29 mouse cellular contexts compared by ENCODE assay signal in genomic region chr17:28991286-28991685, GRCm38 (mm10). TPM values are rescaled to one million over a fixed set of nuclear protein-coding genes. Genes with fewer than 3 reads are reported as not detected.
A peak's percentile ranks its signal among the peaks of the same experiment; 100 is the strongest.
DNase-seq lines count a peak whose midpoint lies in the region; ATAC-seq and TF ChIP-seq lines count a peak whose summit lies in the region.
"Had no signal": no experiment of that assay in that cellular context is flagged by ENCODE, and none has a peak within 500 bp of the region (broad histone marks: within the 10 kb centered on the region; RNA-seq: fewer than 3 reads in every experiment).

No protein-coding gene starts in this region.

- H3K4me2 ChIP-seq in heart, embryonic 12.5 days = no peak overlapping the region
- H3K4me2 ChIP-seq in lung, embryonic 14.5 days = no peak overlapping the region
- H3K4me2 ChIP-seq: hindbrain, embryonic 14.5 days; midbrain, embryonic 15.5 days; neural tube, embryonic 12.5 days had no signal

- TF ChIP-seq RAD21 in MEL (IDR thresholded peaks at IDR 0.05; ENCODE audit: low read depth, low read length) = no peak

- peak overlapping the region; percentile 25; the same call in 1 of the 2 replicates for H3K27ac ChIP-seq in heart, embryonic 12.5 days (ENCODE audit: poor library complexity, severe bottlenecking)
- H3K27ac ChIP-seq in lung, embryonic 14.5 days (ENCODE audit: low read depth) = peak overlapping the region; percentile 58; the same call in 1 of the 2 replicates
- no peak overlapping the region for H3K27ac ChIP-seq in MEL (ENCODE audit: control insufficient read depth, low read depth, low read length)
- H3K27ac ChIP-seq: heart, embryonic 10.5 days; hindbrain, embryonic 14.5 days; kidney, postnatal 0 days; left cerebral cortex, adult 2 months; midbrain, embryonic 15.5 days; neural tube, embryonic 12.5 days had no signal

- no peak for TF ChIP-seq POLR2A in MEL (IDR thresholded peaks at IDR 0.05; ENCODE audit: control insufficient read depth in 1 of 2, insufficient read depth in 1 of 2, low read depth in 1 of 2, low read length in 2 of 2, poor library complexity in 1 of 2)

- H3K27me3 ChIP-seq in heart, embryonic 12.5 days (replicated peaks) = no peaks in the 10 kb centered on the region
- no peaks in the 10 kb centered on the region for H3K27me3 ChIP-seq in lung, embryonic 14.5 days (ENCODE audit: insufficient read depth, low read length)
- H3K27me3 ChIP-seq in MEL (ENCODE audit: control insufficient read depth in 1 of 2, insufficient read depth in 2 of 2, low read length in 2 of 2) = no peaks in the 10 kb centered on the region
- H3K27me3 ChIP-seq: CH12.LX; midbrain, embryonic 15.5 days; neural tube, embryonic 12.5 days had no signal

- H3K9me3 ChIP-seq in heart, embryonic 12.5 days (replicated peaks) = no peaks in the 10 kb centered on the region
- H3K9me3 ChIP-seq in lung, embryonic 14.5 days (ENCODE audit: low read depth, low read length) = no peaks in the 10 kb centered on the region
- no peaks in the 10 kb centered on the region for H3K9me3 ChIP-seq in MEL (replicated peaks; ENCODE audit: insufficient read depth, low read length)
- H3K9me3 ChIP-seq: G1E; heart, embryonic 10.5 days; midbrain, embryonic 15.5 days; neural tube, embryonic 12.5 days had no signal

- no peak for TF ChIP-seq CTCF in lung, embryonic 14.5 days (IDR thresholded peaks at IDR 0.05; ENCODE audit: low read depth)
- TF ChIP-seq CTCF in MEL (IDR thresholded peaks at IDR 0.05 in 2 of 3, conservative IDR thresholded peaks at IDR 0.05 in 1 of 3; ENCODE audit: control insufficient read depth in 1 of 3, insufficient read depth in 1 of 3, low read depth in 2 of 3, low read length in 3 of 3, poor library complexity in 1 of 3, severe bottlenecking in 1 of 3) = no peak

- WGBS in heart, embryonic 12.5 days = 74% methylated on average over 9 of the region's 9 CpGs
- 51% methylated on average over 9 of the region's 9 CpGs for WGBS in lung, embryonic 14.5 days

- H3K36me3 ChIP-seq in heart, embryonic 12.5 days = peaks cover 74% of the 10 kb centered on the region
- peaks cover 69% of the 10 kb centered on the region for H3K36me3 ChIP-seq in lung, embryonic 14.5 days (ENCODE audit: insufficient read depth)
- H3K36me3 ChIP-seq in MEL (ENCODE audit: control insufficient read depth in 1 of 2, insufficient read depth in 2 of 2, low read length in 2 of 2) = peaks cover 0 to 5% of the 10 kb centered on the region in 2 experiments; a peak in 2 of 4 replicates

- peaks cover 18% of the 10 kb centered on the region for H3K4me1 ChIP-seq in heart, embryonic 12.5 days (replicated peaks)
- peaks cover 3% of the 10 kb centered on the region; the same call in 1 of the 2 replicates for H3K4me1 ChIP-seq in lung, embryonic 14.5 days (ENCODE audit: insufficient read depth)
- no peaks in the 10 kb centered on the region for H3K4me1 ChIP-seq in MEL (ENCODE audit: control insufficient read depth in 1 of 2, insufficient read depth in 2 of 2, low read length in 2 of 2)
- H3K4me1 ChIP-seq: heart, embryonic 10.5 days; midbrain, embryonic 15.5 days; neural tube, embryonic 12.5 days had no signal

- no peak overlapping the region for H3K9ac ChIP-seq in heart, embryonic 12.5 days
- H3K9ac ChIP-seq in lung, embryonic 14.5 days = no peak overlapping the region
- H3K9ac ChIP-seq in MEL (ENCODE audit: control insufficient read depth, low read depth, low read length, poor library complexity, severe bottlenecking) = no peak overlapping the region
- H3K9ac ChIP-seq: hindbrain, embryonic 14.5 days; midbrain, embryonic 15.5 days; neural tube, embryonic 12.5 days had no signal

- no peak for ATAC-seq in heart, embryonic 12.5 days (ENCODE audit: insufficient number of reproducible peaks, low FRiP score)
- ATAC-seq in lung, embryonic 14.5 days (ENCODE audit: insufficient read depth) = no peak
- ATAC-seq: inflammation-experienced regulatory T-cells, adult 6 months; midbrain, embryonic 15.5 days had no signal

- 0 out of 4 replicates have a peak, but pooled peaks of 1 of the 2 experiments have one; percentile 13 for TF ChIP-seq EP300 in MEL (IDR thresholded peaks at IDR 0.05; ENCODE audit: low read depth in 1 of 2, low read length in 2 of 2)

- no peak overlapping the region for H3K4me3 ChIP-seq in heart, embryonic 12.5 days
- H3K4me3 ChIP-seq in lung, embryonic 14.5 days (ENCODE audit: low read depth, low read length) = no peak overlapping the region
- H3K4me3 ChIP-seq in MEL (ENCODE audit: control insufficient read depth in 1 of 2, insufficient read depth in 1 of 2, low read depth in 2 of 2, low read length in 2 of 2) = no peak overlapping the region
- H3K4me3 ChIP-seq: heart, embryonic 10.5 days; left cerebral cortex, adult 2 months; midbrain, embryonic 15.5 days; neural tube, embryonic 12.5 days had no signal

- no peak for DNase-seq in heart, postnatal 36 days
- peak; percentile 61 for DNase-seq in lung, embryonic 14.5 days
- no peak for DNase-seq in lung, adult 18-20 months
- DNase-seq in MEL (ENCODE audit: low read depth, low spot score) (peak; percentile 26), NIH3T3 (ENCODE audit: low read depth) (peak; percentile 32)
- no peak for DNase-seq in urinary bladder, postnatal 25 days (ENCODE audit: low spot score)
- DNase-seq: adrenal gland, postnatal 10 days; B cell, adult 2 months; cerebellum, adult 2 months; cerebellum, postnatal 36 days; kidney, adult 18-20 months; layer of hippocampus, adult 9-11 months; liver; lung, postnatal 14 days; right cerebral cortex, postnatal 14 days; thymus, postnatal 25 days had no signal

- H3K79me2 ChIP-seq in MEL (ENCODE audit: control insufficient read depth, insufficient read depth, low read length, poor library complexity) = no peaks in the 10 kb centered on the region

- intact Hi-C loops in heart, postnatal 36 days (cut with DNase I) = no loop called here

TF ChIP-seq in MEL, 35 proteins besides CTCF, POLR2A, EP300 and RAD21:
- TF ChIP-seq TAL1 (IDR thresholded peaks at IDR 0.05; ENCODE audit: low read length) (peak; percentile 88), BHLHE40 (IDR thresholded peaks at IDR 0.05; ENCODE audit: borderline replicate concordance, low read depth, low read length) (no peak)
TF ChIP-seq in MEL: peak in this region for 1.

RNA-seq across cellular contexts. Expression of gene Stk38, which starts 16.5 kb away (rescaled TPM):
- 91.0 and 94.3 TPM in 2 replicates for polyA plus RNA-seq in heart, embryonic 12.5 days (2016; fragmentation: Nextera tagmentation; extraction: Ambion mirVana)
- total RNA-seq in heart, postnatal 36 days (2021) = 10 to 100 TPM; 30.2 to 36.2 TPM
- polyA plus RNA-seq in lung, embryonic 14.5 days (2014; fragmentation: Nextera tagmentation; extraction: Ambion mirVana) = 103 and 104 TPM in 2 replicates
- 14.4 and 17.1 TPM in 2 replicates for total RNA-seq in MEL (2012; rRNA removed)
- polyA plus RNA-seq in MEL (2012; ENCODE audit: insufficient read depth in 1 of 2, insufficient read length in 2 of 2, low read depth in 1 of 2, low replicate concordance in 2 of 2, missing spikeins in 1 of 2) = 100 to 1,000 TPM in 1 of 2 experiments, 10 to 100 TPM in 1; 49.3 to 290 TPM

RNA-seq across cellular contexts. Expression of gene Kctd20, which starts 39.5 kb away (rescaled TPM):
- 75.8 and 77.5 TPM in 2 replicates for polyA plus RNA-seq in heart, embryonic 12.5 days (2016; fragmentation: Nextera tagmentation; extraction: Ambion mirVana)
- total RNA-seq in heart, postnatal 36 days (2021) = 10 to 100 TPM; 53.3 to 55.5 TPM
- 89.4 and 91.5 TPM in 2 replicates for polyA plus RNA-seq in lung, embryonic 14.5 days (2014; fragmentation: Nextera tagmentation; extraction: Ambion mirVana)
- 39.1 and 41.8 TPM in 2 replicates for total RNA-seq in MEL (2012; rRNA removed)
- 10 to 100 TPM in 1 of 2 experiments, not detected in 1; 65.4 TPM for polyA plus RNA-seq in MEL (2012; ENCODE audit: insufficient read depth in 1 of 2, insufficient read length in 2 of 2, low read depth in 1 of 2, low replicate concordance in 2 of 2, missing spikeins in 1 of 2)

RNA-seq across cellular contexts. Expression of gene Srsf3, which starts 41.1 kb away (rescaled TPM):
- polyA plus RNA-seq in heart, embryonic 12.5 days (2016; fragmentation: Nextera tagmentation; extraction: Ambion mirVana) = 406 and 412 TPM in 2 replicates
- 10 to 100 TPM; 54.9 to 60.9 TPM for total RNA-seq in heart, postnatal 36 days (2021)
- 716 and 730 TPM in 2 replicates for polyA plus RNA-seq in lung, embryonic 14.5 days (2014; fragmentation: Nextera tagmentation; extraction: Ambion mirVana)
- total RNA-seq in MEL (2012; rRNA removed) = 312 and 367 TPM in 2 replicates
- polyA plus RNA-seq in MEL (2012; ENCODE audit: insufficient read depth in 1 of 2, insufficient read length in 2 of 2, low read depth in 1 of 2, low replicate concordance in 2 of 2, missing spikeins in 1 of 2) = 100 to 1,000 TPM; 326 to 556 TPM

RNA-seq across cellular contexts. Expression of gene Pxt1, which starts 47.6 kb away (rescaled TPM):
- not detected in 2 replicates for polyA plus RNA-seq in heart, embryonic 12.5 days (2016; fragmentation: Nextera tagmentation; extraction: Ambion mirVana)
- total RNA-seq in heart, postnatal 36 days (2021) = under 1 TPM in 1 of 2 experiments, not detected in 1; 0.39 TPM
- 0.19 and 0.82 TPM in 2 replicates for polyA plus RNA-seq in lung, embryonic 14.5 days (2014; fragmentation: Nextera tagmentation; extraction: Ambion mirVana)
- not detected in 2 replicates for total RNA-seq in MEL (2012; rRNA removed)
- not detected for polyA plus RNA-seq in MEL (2012; ENCODE audit: insufficient read depth in 1 of 2, insufficient read length in 2 of 2, low read depth in 1 of 2, low replicate concordance in 2 of 2, missing spikeins in 1 of 2)
- total RNA-seq: CH12.LX; G1E; gastrocnemius, adult 8-10 months; left cerebral cortex, adult 2 months; left cerebral cortex, postnatal 36 days had no signal
- polyA plus RNA-seq: cerebellum, adult 2 months; embryonic facial prominence, embryonic 14.5 days; hindbrain, embryonic 14.5 days; inflammation-experienced regulatory T-cells, adult 6 months; kidney, postnatal 0 days; neural tube, embryonic 12.5 days had no signal

Comparison
In these comparisons a context has a peak if more than half of its experiments do, and no peak if none do; other contexts are left out.
1. DNase-seq: peak in lung, embryonic 14.5 days (single experiment), MEL (single experiment) and NIH3T3 (single experiment); none in heart, postnatal 36 days (0 of 2), lung, adult 18-20 months (0 of 2) and urinary bladder, postnatal 25 days (single experiment).